Mouse (Mus musculus) forelimb bud, embryonic 11.5 days (tissue): ENCODE data around the gene Fam193a.
A peak's percentile ranks its signal among the peaks of the same experiment; 100 is the strongest.

Experiments
- DNase-seq: peaks from one replicate; pipeline ENCODE4 v3.0.0-alpha.2; 2012; ENCODE audit warnings: low read depth, low spot score

Fam193a gene

DNA sequence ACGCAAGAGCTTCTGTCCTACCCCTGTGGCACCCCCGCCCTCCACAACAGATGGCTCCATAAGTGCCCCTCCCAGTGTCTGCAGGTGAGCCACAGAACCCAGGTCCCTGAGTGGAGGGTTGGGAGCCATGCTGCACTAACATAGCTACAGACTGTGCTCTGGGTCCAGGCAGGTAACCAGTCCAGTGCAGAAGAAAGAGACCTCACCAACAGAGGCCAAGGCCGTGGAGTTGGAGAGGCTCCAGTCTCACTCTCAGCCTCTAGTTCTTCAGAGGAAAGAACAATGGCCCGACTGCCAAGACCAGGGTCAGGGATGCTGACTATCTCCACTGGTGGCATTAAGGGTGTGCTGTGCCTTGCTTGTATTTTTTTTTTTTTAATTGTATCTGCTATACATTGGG, 91.6 kb downstream of the Fam193a start:
- DNase-seq: no peak

DNA sequence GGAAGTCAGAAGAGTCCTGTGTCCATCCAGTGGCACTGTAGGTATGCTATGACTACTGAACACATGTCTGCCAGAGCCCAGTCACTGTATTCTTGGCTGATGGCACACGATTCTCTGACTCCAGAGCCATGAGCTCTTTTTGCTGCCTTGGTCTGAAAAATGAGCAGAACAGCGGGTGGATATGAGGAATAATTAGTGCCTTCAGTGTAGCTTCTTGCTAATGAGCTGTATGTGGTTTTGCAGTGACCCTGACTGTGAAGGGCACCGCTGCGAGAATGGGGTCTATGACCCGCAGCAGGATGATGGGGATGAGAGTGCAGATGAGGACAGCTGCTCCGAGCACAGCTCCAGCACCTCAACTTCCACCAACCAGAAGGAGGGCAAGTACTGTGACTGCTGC, 92.1 kb downstream of the Fam193a start:
- DNase-seq: no peak

DNA sequence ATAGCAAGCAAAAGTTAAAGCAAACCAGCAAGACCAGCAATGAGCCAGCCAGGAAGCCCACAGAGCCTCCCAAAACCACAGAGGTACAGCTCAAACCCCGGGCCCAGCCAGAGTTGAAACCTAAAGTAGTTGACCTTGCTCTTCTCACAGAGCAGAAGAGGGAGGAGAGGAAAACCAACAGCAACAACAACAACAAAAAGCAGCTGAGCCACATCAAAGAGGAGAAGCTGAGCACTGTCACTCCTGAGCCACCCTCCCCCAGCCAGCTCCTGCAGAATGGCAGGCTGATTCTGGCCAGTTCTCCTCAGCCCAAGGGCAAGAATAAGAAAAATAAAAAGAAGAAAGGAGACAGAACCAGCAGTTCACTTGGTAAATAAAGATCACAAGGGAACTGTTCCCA, 96.3 kb downstream of the Fam193a start:
- DNase-seq: no peak

DNA sequence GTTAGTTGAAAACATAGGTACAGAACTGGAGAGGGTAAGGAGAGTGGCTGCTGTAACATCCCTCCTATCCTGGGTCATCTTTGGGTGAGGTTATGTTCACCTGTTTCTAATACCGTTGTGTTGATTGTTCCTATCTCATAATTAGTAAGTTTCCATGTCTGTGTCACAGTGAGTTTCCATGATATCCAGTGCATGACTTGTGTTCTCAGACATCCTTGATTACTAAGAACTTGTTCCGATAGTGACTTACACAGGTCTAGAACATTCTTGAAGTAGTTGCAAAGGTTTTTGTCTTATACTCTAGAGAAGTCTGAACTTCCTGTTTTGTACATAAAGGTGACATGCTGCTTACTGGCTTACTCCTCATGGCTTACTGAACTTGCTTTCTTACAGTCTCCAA, 96.9 kb downstream of the Fam193a start:
- no peak for DNase-seq

DNA sequence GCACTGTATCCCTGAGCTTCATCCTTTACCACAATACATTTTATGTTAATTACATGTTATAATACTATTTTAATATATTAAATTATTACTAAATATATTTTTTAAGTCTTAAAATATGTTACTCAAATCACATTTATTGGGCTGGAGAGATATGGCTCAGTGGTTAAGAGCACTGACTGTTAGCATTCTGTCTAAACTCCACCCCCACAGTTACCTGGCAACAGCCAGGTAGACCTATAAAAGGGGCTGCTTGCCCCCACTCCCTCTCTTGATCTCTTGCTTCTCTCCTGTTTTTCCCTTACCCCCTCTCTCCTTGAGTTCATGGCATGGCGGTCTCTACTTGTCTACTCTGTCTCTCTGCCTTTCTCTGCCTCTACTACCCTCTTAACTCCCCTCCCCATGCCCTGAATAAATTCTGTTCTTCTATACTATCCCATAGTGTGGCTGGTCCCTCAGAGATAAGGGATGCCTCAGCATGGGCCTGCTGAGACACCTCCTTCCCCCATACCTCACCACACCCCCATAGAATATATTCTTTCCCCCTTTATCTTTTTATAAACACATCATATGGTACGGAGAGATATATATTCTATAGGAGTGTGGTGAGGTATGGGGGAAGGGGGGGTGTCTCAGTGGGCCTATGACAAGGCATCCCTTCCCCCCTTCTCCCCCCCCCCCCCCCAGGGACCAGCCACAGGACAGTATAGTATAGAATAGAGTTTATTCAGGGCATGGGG, 98.5 kb downstream of the Fam193a start:
- no peak for DNase-seq

DNA sequence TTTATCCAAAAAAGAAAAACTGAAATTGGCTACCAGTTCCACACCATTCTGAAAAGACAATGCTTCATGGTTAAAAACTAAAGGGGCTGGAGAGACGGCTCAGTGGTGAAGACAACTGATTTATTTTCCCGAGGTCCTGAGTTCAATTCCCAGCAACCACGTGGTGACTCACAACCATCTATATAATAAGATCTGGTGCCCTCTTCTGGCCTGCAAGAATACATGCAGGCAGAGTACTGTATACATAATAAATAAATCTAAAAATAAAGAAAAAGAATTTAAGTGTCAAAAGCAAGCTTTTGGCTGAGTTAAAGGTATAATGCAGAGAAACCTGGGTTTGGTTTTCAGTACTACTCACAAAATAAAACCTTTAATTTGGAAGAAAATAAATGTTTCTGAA, 111.2 kb downstream of the Fam193a start:
- DNase-seq: no peak

DNA sequence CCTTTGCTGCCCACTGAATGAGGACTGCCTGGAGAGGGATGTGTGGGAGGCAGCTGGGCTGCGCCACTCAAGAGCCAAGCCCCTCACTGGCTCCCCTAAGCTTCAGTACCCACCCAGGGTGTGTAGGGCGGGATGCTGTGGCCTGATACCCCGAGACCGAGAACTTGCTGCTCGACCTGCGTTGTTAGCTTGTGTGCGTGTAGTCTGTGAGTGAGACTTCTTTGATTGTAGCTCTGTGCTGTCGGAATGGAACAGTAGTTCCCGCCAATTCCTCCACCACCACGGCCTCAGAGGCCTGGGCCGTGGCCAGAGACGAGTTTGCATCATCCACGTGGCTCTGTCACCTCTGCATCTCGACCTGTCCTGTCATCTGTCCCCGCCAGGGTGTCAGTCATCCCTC, 116.0 kb downstream of the Fam193a start:
- no peak for DNase-seq

DNA sequence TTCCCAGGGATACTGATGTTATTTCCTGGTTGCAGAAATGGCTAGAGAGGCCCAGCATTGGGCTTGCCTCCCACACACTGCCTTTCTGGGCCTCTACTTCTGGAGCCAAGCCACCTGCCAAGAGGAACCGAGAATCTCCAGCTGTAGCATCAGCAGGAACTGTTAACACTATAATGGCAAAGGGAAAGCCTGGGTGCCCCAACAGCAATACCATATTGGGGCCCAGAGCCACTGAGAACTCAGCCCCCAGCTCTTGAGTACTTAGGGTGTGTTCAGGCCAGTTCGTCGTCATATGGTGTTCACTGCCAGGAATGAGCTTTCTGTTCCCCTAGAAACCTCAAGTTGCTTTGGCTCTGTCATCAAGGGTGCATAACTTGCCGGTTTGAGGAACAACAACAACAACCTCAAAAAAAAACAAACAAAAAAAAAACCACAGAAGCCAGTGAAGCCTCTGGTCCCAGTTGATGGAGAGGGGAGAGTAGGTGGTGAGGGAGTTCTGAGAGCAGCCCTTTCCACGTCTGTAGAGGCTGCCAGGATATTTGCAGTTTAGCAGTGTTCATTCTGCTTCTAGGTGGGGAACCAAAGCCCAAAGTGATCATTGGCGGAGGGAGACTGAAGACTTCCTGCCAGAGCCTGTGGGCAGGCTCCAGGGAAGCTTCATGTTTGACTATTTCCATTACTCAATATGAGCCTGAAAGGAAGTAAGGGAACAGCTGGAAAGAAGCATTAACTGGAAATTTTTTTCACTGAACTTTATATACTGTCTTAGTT, 117.8 kb downstream of the Fam193a start:
- no peak for DNase-seq

DNA sequence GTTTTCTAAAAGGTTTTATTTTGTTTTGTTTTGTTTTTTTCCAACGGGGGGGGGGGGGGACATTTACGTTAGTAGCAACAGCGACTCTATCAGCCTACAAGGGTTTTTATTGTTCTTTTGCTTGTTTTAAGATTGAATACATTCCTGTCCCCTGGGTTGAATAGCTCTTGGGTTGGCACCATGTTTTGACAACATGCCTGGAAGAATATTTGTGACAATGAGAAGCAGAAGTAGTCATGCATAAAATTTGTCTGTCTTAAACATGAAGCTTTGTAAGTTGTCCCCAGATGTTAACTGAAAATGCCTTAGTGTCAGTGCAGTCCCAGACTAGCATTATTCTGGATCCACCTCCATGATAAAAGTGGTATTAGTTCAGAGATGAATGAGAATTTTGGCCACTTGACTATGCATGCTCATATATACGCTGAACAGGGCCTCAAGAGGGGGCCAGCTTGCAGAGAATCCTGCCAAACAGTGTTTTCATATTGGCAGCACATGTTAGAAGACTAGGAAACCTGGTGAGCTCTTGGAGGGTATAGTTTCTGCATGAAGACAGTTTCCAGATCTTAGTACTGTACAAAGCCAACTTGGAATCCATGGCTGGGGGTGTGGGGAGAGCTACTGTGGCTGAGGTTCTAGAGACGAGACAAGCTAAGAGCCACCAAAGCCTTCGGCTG, 119.1 kb downstream of the Fam193a start:
- no peak for DNase-seq

DNA sequence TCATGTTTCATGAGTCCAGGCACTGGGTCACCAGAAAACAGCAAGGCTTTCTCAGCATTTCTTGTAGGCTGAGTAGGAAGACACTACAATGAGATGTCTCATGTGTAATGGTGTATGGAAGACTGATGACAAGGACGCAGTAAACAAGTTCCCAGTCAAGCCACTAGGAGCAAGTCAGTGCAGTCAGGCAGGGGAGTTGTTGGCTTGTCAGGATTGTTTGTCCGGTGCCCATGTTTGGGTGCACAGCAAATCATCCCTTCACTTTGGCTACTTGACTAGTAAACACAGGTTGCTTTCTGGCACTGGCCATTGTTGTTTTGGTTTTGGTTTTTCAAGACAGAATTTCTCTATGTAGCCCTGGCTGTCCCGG, 119.7 kb downstream of the Fam193a start:
- no peak for DNase-seq

DNA sequence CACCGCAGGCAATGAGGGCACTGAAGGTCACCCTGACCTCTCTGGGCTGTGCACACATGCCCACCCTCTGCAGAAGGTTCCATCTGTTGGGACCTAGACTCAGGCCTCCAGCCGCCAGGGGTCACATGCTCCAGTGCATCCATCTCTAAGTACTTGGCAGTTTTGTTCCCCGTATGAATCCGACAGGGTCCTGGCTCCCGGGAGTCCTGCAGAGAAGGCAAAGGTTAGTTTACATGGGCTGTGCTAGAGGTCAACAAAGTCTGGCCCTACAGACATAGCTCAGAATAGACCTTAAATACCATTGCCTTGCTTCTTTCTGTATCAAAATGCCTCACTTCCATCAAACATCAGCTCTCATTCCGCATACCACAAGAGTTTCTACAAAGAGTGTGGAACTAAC, 127.0 kb downstream of the Fam193a start:
- DNase-seq: no peak

DNA sequence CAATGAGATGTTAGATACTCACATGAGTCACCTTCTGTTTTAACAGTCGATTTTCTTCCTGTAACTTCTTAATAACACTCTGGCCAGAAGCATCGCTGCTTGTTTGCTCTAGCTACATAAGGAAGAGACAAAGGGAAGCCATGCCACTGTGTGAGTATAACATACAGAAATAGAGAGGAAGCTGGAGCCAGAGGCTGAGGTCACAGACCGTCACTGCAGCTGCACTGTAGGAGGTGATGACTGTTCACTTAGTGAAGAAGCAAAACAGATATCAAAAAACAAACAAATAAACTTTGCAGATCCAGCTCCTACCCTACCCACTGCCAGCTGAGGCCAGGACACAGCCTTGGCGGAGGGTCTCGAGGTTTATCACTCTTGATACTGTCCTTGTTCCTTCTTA, 131.2 kb downstream of the Fam193a start:
- DNase-seq: no peak

DNA sequence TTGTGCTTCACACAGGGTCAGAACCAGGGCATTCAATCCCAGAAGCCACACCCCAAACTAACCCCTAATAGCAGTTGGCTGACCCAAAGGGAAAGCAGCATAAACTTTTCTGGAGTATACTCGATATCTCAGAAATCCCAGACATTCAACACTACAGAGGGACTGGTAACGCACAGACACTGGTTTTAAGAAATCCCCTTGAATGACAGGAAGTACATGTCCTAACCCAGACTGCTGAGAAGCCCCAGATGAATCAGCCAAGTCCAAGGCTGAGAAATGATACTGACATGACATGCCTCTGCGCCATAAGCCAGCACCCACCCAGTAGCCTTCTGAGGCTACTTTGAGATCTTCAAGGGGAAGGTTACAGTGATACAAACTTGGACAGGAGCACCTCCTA, 131.9 kb downstream of the Fam193a start:
- no peak for DNase-seq

DNA sequence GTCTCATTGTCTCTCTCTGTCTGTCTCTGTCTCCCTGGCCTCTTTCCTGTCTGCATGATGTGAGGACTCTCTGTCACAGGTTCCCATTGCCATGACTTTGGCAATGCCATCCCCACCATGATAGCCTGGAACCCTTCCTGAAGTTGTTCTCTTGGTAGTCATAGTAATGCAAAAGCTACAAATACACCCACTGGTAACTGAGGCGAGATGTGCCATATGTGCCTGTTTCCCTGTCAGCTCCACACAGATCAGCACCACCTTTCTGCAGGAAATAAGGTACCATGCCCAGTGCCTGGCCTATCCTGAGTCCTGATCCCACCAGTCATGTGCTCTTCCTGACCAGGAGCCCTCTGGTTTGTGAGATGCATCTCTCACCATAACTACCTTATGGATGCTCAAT, 132.7 kb downstream of the Fam193a start:
- no peak for DNase-seq

DNA sequence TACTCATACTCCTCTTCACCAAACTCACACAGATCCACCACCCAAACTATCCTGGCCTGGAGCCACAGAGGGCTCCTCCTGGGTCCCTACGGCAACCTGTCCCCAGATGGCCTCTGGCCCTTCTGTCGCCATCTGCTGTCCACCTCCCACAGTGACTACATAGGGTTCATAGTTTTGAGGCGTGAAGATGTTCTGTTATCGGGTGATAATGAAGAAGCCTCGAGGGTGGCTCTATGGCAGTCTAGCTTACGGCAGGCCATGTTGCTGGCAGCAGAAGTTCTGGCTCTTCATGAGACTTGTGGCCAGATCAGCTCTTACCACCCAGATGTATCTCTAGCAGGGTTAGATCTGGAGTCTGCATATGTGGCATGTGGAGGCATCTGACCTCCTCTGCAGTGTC, 133.1 kb downstream of the Fam193a start:
- DNase-seq: no peak

DNA sequence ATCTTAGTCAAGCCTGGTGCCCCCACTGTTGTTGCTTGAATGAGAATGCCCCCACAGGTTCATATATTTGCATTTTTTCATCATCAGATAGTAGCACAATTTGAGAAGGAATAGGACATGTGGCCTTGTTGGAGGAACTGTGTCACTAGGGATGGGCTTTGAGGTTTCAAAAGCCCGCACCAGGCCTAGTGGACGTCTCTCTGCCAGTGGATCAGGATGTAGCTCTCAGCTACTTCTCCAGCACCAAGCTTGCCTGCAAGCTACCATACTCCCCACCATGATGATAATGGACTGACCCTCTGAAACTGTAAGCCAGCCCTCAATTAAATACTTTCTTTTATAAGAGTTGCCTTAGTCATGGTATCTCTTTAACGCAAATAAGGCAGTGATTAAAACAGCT, 142.8 kb downstream of the Fam193a start:
- no peak for DNase-seq

DNA sequence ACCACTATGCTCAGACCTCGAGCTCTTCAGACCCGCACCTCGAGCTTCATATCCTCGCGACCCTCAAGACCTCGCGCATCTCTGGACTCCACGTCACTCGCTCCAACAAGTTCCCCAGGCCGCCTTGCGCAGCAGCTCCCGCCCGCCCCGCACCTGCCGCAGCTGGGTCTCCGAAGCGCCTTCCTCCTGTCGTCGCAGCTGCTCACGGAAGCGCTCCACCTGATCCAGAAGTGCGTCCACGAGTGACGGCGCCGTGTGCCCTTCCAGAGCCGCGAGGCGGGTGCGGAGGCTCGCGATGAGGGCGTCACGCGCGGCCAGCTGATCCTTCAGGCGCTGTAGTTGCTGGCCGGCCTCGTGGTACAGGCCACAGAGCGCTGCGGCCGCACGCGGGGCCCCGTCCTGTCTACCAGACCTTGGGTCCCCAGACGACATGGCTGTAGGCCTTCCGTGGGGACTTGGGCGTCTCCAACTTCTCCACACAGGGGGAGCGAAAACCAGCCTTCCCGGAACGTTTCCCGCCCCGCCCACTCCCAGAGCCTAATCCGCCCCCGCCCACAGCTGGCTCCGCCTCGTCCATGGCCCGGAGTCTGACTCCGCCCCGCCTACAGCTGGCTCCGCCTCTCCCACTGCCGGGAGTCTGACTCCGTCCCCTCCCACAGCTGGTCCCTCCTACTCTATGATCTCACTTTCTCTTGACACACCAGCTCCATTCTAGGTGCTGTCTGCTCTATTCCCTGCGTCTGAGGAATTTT, 143.9 kb downstream of the Fam193a start, which contains the start of gene Tnip2:
Tnip2 (minus strand) TSS at position 526 of the 752 bp plus-strand sequence.
- peak; percentile 87 for DNase-seq

DNA sequence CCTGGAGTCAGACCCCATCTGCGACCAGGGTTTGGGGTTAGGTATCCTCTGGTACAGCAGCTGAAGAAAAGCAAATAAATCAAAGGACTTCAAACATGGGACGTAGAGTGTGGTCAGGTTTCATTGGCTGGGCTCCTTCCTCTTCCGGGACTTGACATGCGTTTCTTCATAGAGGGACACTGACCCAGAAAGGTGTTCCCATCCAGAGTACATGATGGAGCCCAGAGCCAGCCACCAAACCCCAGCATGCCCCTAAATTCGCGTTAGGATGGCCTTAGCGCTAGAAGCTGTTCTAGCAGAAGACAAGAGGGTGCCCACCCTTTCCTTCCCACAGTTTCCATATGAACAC, 144.5 kb downstream of the Fam193a start:
- DNase-seq: no peak

DNA sequence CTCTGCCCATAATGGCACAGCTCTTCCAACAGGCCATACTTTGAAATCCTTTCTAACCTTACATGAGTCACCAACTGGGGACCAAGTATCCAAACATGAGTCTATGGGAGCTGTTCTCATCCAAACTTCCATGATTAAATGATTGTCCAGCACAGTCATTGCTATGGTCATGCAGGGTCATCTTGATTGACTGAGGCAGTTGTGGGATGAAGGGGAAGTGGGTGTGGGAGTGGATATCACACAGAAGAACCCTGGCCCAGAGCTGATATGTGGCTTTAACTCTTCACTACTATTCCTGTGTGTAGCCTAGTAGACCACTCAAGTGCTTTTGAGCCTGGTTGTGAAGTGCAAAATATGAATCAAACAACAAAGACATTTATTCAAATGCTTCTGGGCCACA, 145.4 kb downstream of the Fam193a start:
- no peak for DNase-seq

DNA sequence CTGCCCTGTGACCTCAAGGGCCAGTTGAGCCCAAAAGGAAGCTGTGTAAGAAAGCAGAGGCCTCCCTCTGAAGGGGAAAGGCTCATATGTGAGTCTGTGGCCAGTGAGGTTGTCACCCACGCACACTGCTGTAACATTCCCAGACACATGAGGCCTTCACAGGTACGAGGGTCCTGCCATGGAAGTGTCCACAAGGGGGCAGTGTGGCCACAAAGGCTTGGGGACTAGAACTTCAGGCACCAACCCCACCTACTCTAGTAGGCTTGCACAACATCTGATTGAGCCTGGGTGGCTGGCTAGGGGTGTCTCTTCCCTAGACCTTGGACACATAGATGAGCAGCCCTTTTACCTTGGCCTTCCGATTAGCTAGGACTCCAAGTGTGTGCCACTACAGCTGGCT, 148.2 kb downstream of the Fam193a start:
- DNase-seq: peak; percentile 71

DNA sequence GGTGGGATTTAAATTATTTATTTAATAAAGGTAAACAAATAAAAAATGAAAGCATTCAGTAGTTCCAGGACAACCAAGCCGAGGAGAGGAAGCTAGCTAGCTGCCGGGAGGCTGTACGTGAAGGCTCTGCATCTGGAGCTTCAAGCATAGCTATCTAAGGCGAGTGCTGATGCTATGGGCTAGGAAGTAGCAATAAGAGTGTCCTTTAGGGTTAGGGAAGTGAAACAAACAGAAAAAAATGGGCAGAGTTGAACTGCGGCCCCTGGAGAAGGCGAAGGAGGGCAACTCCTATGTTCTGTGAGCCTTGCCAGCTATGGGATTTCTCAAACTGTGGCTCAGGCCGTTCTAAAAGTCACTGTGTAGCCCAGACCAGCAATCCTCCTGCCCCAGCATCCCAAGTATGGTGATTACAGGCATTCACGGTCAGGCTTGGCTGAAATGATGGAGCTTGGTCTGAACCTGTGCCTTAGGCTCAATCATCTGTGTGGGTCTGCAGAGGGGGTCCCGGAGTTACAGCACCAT, 149.7 kb downstream of the Fam193a start:
- no peak for DNase-seq
